Mouse (Mus musculus) urinary bladder, adult 2 months (tissue): ENCODE results near the gene Methig1. TPM values are rescaled to one million over a fixed set of nuclear protein-coding genes. Genes with fewer than 3 reads are reported as not detected.
"Not testable (repeated sequence)": the region's sequence is repeated elsewhere in the genome, so short reads cannot be mapped to it uniquely, and the experiment has no call there.

Experiments used
- DNase-seq: peaks from one replicate; pipeline ENCODE4 v3.0.0; 2022; ENCODE audit warnings: low spot score
- polyA plus RNA-seq: library from polyadenylated mRNA; depleted of rRNA; stranded (reverse); fragments of >200 nt; gene quantifications from 2 replicates; pipeline ENCODE4 v1.2.3, GENCODE M21; 2012

The Methig1 gene
- polyA plus RNA-seq, 1 experiment: not detected

DNA sequence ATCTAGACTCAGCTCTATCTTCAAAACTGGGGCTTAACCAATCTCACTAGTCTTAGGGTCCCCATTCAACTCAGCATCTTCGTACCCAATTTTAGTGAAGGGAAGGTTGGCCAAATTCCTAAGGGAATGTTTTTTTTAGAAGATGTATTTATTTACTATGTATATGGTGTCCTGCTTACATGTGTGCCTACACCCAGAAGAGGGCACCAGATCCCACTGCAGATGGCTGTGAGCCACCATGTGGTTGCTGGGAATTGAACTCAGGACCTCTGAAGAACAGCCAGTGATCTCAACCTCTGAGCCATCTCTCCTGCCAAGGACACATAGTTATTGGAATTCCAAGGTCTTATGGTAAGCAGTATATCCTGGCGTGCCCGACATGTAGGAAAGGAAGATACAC, 42.6 kb downstream of the Methig1 start:
- no peak for DNase-seq

DNA sequence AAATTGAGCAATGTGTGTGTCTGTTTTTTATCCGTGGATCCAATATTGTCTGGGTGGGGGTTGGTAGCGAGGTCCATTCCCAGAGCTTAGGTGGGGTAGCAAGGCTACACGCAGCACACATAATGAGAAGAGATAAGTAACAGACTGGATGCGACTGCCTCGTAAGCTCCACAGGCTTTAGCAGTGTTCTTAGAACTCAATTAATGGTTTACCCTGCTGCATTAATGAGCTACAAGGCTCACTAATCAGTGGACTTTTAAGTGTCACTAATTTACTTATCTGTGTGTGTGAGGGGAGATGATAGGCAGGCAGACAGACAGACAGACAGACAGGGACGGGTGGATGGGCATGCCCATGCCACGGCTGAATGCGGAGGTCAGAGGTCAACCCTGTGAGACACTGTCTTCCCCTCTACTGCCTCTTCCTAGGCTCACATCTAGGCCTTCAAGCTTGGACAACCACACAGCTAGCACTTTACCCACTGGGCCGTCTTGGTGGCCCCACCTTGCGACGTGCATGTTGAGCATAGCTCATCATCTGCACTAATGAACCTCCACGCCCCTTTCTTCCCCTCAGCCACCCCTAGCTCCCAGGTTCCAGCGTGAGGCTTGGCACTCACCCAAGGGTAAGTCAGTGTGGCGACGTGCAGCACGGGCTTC, 47.8 kb downstream of the Methig1 start:
- DNase-seq: no peak

DNA sequence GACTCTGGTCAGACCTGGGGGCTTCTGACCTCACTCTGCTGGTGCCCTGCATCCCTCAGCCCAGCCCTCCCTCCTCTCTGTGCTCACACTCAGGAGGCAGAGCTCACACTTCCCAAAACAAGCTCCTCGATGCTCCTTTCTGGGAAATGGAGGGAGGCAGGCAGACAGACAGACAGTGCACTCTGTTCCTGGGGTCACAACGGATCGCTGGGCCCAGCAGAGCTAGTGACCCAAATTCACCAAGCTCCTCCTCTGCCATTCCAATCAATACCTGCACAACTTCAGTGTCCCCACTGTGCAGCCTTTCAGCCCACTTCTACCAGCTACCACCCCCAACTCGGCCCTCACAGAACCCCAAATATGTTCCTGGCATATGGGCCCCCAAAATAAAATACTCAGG, 48.9 kb downstream of the Methig1 start:
- DNase-seq: no peak

DNA sequence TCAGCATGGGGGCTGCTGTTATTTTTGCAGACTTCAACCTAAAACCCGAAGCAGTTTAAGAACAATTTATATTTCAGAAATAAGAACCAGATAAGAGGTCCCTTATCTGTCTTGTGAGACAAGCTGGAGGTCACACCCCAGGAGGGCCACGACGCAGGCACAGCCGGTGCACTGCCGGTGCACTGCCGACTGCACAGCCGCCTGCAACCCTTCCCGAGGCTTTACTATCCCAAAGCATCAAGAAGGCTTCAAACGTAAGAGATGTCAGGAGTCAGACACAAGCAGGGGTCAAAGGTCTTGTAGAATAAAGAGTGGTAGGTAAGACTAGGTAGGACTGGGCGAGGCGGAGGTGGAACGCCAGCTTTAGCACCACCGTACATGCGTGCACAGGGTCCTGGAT, 49.4 kb downstream of the Methig1 start:
- no peak for DNase-seq

DNA sequence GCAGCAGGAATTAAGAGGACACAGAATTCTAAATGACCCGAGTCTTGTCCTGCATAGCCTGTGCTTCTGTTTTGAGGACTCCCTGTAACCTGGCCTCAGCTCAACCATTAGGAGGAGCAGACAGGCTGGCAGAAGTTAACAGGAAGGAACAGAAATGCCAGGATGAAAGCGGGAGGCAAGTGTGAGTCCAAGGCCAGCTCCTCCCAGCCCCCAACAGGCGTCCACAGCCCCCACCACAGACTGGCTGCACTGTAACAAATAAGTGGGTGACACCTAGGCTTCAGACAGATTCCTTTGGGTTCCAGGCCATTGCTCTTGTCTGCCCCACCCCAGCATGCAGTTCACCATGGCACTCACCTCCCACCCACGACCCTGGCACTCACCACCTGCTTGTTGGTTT, 49.8 kb downstream of the Methig1 start:
- DNase-seq: no peak

DNA sequence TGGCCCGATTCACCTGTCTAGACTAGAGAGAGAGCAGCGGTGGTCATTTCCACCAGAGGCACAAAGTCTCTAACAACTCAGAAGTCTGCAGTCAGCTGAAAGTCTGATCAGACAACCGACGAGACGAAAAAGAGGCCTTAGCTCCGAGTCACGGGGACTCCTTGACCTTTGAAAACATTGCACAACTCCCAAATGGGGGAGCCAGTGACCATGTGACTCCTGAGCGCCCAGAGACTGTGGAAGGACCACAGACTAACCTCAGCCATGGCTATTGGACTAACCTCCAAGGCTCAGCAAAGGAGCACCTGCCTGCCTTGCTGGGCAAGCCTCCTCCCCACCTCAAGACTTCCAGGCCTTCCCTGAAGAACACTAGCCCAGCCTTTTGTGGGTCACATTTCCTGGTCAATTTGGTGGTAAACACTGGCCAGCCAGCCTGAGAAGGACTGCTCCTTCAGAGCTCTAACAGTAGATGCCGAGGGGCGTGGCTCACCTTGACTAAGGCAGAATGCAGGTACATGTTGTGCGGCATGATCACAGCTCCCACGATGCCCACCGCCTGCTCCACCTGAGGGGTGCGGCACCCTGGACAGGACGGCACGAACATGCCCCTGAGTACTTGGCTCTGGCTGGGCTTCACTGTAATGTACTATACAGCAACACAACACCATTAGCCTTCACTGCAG, 50.5 kb downstream of the Methig1 start:
- DNase-seq: no peak

DNA sequence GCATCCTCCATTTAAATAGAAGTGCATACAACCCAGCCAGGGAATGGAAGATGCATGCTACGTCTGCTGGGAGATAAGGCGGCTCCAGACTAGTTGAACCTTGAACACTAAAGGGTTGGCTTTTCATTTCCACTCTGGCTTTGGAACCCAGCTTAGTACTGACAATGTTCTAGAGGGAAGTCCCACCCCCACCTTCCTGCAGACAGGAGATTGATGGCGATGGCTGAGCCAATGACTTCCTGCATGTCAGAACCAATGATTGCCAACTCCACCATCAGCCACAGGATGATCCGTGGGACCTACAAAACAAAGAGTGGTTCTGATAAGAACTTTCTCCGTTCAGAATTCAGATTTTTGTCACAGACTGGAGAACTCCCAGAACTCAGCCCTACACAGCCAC, 53.1 kb downstream of the Methig1 start:
- no peak for DNase-seq

DNA sequence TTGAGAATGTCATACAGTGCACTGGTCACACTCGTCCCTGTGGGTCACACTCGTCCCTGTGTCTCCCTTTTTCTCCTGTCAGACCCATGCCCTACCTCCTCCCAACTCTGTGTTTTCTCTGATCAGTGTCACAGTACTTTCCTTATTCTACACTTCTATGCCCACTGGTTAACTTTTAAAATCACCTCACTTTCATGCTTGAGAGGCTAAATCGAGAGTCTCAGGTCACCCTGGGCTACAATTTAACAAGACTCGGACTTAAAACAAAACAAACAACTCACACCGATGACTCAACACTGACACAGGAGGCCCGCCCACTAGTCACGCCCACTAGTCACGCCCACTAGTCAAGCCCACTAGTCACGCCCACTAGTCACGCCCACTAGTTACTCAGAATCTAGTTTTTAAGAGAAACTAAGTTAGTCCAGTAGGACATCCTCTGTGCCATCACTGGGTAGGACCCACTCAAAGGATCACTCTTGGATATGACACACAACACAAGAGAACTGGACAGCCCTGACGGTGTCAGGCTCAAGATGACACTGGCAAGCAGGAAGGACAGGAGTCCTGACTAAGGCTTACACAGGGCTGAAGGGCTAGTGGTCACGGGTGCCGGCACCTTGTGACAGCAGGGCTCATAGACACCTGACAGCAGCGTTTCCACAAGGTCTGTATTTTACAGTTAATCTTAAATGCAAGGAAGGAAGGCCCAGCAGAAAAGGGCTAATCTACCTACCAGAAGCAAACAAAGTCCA, 58.1 kb downstream of the Methig1 start:
- DNase-seq: no peak

DNA sequence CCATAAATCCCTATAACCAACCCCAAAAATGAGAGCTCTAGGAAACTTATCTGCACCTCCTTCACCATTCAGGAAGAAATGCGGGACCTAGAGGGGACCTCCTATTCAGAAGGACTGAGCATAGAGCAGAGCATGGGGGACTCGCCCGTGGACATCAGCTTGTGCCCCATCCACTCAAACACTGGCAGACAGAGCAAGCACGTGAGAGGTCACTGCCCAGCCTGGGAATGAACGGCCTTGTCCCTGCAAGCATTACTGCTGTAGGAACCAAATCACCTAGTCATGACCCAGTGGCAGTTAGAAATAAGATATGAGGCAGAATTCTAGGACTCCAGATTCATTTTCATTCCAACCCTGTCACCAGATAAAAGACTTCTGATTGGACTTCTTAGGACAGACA, 58.8 kb downstream of the Methig1 start:
- DNase-seq: no peak

DNA sequence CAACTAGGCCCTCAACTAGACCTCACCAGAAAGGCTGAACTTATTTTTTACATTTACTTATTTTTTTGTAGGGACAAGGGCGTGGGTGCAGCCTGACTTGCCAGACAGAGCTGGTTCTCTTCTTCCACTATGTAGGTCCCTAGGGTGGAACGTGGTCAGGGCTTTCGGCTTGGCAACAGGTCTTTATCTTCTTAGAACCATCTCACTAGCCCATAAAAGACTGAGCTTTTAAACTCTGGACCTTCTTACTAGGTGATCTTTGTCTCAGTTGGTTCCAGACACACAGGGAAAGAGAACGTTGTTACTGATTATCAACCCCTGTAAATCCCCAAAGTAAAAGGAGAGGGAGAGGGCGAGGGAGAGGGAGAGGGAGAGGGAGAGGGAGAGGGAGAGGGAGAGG, 60.4 kb downstream of the Methig1 start:
- DNase-seq: no peak

DNA sequence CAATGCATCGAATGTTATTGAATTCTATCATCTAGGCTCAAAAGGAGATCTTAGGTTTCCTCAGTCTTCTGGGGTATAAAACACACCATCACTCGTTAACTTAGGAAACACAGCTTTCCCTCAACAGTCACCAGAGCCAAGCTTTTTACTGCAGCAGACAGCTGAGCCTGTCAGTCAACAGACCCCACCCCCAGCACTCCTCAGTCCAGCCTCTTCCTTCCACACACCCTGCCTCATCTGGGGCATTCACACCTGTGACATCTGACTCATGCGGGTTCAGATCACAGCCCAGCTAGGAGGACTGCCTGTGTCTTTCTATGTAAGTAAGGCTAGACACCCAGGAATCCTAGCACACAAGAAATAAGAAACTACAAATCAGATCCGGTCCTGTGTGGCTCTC, 61.1 kb downstream of the Methig1 start:
- DNase-seq: no peak

DNA sequence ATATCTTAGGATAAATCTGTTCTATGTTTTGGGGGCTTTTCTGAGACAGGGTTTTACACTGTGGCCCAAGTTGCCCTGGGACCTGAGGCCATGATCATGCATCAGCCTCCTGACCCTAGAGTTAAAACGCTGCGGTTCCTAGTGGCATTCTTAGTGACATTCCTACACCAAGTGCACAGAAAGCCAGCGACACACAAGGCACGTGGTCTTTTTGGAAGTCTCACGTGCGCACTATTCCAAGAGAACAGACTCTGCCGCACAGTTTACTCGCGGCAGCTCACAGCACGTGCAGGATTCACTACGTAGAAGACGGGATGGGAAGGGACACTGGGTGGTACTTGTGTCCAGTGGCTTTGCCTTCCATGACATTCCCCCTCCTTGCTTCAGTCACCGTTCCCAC, 62.0 kb downstream of the Methig1 start:
- DNase-seq: no peak

DNA sequence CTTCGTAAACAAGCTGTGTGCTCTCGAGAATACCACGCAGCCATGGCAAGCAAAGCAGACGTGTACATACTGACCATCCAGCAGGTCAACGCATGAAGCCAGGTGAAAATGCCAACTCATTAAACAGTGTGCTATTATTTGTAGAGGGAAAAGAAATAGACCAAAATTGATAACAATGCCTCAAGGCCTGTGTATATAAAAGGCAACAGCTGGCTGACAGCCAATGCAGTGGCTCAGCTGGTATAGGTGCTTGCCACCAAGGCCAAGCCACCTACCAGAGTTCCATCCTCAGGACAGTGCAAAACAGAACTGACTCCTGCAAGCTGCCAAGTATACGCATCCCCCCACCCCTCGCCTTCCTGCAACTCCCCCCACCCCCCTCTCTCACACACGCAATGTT, 62.7 kb downstream of the Methig1 start:
- no peak for DNase-seq

DNA sequence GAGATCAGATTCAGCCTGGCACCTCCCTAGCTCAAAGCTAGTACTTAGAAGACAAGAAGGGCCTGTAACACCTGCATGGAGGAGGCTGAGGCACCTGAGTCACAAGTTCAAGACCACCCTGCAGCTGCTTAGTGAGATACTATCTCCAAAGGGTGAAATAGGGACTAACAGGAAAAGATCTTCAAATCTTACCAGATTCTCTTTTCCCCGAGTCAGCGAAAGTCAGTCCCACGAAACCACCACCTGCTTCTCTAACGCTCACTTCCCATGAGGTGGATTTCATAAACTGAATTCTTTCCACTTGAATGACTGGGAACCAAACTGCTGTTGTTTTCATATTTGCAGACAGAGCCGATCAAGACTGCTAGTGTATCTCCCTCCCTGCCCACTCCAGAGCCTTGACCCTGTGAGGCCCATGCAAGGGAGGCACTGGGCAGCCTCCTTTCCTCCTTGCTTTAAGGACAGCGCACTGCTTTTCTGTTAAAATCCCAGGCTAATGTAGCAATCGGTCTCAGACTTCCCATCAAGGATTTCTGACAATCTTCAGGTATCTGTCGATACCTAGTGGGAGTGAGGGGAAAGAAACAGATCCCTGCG, 65.0 kb downstream of the Methig1 start:
- DNase-seq: no peak

DNA sequence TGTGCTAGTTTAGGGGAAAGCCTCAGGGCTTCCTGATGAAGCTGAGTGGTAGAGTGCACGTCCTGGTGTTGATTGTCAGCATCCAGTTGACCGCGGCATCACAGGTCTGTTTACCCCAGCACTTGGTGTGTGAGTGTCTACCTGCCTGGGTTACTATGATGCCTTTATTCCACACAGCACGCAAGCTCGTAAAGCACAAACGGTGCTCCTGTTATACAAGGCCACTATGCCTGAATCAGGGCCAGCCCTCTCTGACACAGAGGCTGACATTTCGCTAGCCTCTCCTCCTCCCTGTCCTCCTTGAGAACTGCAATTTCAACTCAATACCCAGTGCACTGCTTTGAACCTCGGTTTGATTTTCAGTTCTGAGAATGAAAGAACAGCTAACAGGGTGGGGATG, 66.4 kb downstream of the Methig1 start:
- no peak for DNase-seq

DNA sequence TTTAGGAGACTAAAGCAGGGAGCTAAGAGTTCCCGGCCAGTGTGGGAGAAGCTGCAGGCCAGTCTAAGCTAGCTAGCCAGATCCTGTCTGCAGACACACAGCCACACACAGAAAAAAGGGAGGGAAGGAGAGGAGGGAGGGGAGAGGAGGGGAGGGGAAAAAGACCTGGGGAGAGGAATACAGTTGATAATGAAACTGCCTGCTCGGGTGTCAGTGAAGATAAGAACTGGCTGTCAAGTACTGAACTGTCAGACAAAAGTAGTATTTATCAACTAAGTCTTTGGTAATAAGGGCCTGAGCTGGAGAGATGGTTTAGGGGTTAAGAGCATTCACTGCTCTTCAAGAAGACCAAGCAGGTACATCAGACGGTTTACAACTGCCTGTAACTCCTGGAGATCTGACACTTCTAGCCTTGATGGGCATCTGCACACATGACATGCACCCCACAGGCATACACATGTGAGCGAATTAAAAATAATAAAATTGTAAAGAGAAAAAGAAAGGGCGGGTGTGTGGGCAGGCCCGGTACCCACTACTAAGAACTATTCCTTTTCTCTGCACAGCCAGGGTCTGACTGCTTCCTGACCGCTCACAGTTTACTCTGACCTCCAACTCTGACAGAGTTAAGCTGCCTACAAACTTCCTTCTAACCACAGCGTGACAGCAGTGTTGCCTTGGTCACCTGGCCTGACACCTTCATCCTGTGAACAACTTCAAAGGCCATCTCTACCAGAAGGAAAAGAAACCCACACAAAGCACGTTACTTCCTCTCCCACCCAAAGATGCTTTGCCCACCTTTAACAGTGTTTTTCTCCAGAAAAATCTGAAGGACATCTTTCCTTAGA, 67.2 kb downstream of the Methig1 start:
- DNase-seq: no peak

DNA sequence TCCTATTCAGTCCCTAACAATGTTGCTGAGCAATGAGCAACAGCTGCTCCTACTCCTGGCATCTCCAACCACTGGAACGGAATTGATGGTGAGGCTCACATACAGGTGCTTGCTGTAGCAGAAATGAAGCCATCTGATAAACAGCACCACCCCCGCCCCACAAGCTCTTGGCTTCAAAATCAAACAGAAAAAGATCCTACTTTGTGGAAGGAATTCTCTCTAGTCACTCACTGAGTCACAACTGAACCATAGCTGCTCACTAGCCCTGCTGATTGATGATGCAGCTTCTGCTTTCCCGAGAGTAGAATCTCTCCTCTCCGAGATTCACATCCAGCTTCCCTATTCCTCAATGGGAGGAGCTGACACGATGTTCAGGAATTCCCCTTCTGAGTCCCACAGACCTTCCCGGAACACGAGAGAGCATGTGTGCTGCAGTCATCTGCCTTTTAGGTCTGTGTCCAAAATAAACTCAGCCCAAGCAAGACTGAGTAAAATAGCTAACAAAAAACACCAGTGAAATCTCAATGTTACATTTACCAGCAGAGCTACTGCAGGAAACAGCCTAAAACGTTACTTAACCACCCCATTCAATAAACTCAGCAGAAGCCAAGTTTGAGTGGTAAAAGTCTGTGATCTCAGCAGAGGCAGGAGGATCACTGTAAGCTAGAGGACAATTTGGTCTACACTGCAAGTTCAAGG, 68.3 kb downstream of the Methig1 start:
- no peak for DNase-seq

DNA sequence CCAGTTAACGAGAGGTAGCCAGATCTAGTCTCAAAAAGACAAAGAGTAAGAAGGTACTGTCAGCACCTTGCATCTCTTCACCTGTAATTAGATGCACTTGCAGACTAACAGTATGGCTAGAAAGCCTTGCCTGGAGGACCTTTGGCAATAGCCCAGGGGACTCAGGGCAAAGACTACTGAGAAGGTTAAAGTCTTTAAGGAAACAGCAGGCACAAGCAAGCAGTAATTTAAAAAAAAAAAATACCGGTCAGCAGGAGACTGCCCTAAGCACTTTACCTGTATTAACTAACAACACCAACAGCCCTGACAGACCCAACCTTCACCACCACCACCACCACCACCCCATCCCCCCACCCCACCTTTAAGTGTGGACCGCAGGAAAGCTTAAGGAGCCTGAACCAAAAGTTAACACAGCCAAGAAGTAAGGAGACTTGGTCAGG, 68.8 kb downstream of the Methig1 start, which contains the start of gene Gm5475:
Gm5475 (plus strand) TSS at position 390 of the 440 bp plus-strand sequence.
- DNase-seq: not testable (repeated sequence)

DNA sequence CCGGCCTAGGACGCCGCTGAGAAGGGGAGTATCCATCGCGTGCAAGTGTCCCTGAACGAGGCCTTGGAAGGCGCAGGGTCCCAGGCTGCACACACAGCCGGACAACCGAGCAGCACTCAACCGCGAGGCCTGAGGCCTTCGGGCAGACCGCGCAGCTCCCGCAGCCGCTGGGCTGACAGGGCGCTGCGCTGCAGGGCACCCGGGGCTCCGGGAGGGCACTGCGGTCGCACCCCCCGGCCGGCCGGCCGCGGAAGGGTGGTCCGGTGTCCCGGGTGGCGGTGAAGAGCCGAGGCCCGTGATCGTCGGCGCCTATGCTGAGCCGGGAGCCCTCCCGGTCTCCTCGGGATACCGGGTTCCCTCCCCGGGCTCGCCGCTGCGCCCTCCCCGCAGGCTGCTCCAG, 69.5 kb downstream of the Methig1 start:
- DNase-seq: no peak

DNA sequence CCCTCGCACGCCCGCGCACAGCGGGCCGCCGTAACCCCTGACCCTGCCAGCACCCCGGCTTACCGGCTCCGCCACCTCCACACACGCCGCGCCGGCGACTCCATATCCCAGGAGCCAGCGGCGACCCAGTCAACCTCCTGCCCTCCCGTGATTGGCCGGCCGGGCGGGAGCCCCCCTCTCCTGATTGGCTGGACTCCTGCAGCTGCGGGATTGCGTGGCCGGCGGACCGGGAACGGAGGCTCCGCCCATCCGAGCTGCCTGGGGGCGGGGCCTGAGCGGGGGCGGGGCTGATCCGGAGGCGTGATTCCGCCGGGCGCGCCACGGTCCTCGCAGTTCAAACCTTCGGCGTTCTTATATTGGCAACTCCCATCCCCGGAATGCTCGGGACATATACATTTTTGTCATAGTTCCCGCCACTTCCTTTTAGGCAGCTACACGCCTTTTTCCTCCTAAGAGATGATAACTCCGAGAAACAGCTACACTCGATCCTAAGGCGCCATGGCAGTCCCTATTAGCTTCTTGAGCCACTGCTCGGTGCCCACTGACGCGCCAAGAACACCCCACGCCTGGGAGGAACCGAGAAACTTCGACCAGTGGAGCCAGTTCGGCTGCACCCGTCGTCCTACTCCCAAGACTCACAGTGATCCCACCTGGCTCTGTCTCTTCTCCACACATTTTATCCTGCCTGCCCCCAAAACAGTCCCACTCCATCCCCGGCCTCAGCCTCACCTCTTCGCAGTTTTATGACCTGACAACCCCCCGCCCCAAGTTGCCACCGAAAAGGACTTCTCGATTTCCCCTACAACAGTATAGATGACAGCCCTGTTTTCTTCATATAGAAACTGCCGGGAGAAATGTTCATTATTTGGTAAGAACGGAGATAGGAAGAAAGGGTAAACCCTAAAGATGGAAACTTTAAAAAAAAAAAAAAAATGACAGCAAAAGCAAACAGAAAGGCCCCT, 70.2 kb downstream of the Methig1 start:
- peak; percentile 94 for DNase-seq
